Mouse (Mus musculus): ENCODE results near the gene Sem1.

GRCm38 (mm10) chr6:6557647-6558046, 20.8 kb downstream of the Sem1 start:
- no peak for TF ChIP-seq CTCF (IDR thresholded peaks at IDR 0.05; ENCODE audit: control insufficient read depth, insufficient read depth, low read length)
- TF ChIP-seq POLR2A (IDR thresholded peaks at IDR 0.05; ENCODE audit: borderline replicate concordance, control insufficient read depth, low read depth, low read length) = no peak
